Mouse (Mus musculus) left cerebral cortex, postnatal 25 days (tissue): Measurements from ENCODE around the gene S1pr1. TPM values are rescaled to one million over a fixed set of nuclear protein-coding genes. Genes with fewer than 3 reads are reported as not detected.

Experiments
- DNase-seq, 2 experiments: peaks; one replicate each; pipeline ENCODE4 v3.0.0; 2022; ENCODE audit warnings: low spot score in 2 of 2, mixed read lengths in 1 of 2
- intact Hi-C: fragments of 180-260 bp; cut with DNase I; formaldehyde crosslinking; loops from one replicate; pipeline ENCODE4 v1.15.1; 2025
- total RNA-seq, 2 experiments: library from RNA; stranded (reverse); gene quantifications; 2 replicates each; pipeline ENCODE4 v1.2.3; 2021

S1pr1 gene
- total RNA-seq, 2 experiments from 2014 or later: 98.8 to 99.4 TPM

DNA sequence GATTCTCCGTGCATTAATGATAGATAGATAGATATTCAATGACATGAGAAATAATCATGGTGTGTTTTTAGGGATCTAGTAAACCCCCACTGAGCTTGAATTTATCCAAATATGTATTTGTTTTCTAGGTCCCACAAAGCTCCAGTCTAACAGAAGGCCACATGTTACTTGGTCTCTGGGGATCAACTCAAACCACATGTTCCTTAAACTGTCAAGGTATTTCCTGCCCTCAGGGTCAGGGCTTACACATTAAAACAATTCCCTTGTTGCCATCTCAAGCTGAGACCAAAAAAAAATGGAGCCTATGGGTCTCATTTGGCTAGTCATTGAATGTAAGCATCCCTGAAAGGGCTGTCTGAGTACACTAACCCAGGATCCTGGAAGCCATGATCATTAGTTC, 33.7 kb downstream of the S1pr1 start:
- intact Hi-C loops: no loop called here
- DNase-seq: no peak

DNA sequence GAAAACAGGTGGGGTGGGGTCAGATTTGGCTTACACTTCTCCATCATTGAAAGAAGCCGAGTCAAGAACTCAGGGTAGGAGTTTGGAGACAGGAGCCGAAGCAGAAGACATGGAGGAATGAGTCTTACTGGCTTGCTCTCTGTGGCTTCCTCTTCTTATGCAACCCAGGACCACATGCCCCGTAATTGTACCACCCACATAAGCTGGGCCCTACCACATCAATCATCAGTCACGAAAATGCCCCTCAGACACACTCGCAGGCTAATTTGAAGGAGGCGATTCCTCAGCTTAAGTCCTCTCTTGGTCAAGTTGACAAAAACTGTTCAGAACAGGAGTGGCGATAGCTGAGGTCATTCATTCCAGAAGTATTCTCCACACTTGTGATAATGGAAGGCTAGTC, 35.9 kb downstream of the S1pr1 start:
- intact Hi-C loops: no loop called here
- DNase-seq: no peak

DNA sequence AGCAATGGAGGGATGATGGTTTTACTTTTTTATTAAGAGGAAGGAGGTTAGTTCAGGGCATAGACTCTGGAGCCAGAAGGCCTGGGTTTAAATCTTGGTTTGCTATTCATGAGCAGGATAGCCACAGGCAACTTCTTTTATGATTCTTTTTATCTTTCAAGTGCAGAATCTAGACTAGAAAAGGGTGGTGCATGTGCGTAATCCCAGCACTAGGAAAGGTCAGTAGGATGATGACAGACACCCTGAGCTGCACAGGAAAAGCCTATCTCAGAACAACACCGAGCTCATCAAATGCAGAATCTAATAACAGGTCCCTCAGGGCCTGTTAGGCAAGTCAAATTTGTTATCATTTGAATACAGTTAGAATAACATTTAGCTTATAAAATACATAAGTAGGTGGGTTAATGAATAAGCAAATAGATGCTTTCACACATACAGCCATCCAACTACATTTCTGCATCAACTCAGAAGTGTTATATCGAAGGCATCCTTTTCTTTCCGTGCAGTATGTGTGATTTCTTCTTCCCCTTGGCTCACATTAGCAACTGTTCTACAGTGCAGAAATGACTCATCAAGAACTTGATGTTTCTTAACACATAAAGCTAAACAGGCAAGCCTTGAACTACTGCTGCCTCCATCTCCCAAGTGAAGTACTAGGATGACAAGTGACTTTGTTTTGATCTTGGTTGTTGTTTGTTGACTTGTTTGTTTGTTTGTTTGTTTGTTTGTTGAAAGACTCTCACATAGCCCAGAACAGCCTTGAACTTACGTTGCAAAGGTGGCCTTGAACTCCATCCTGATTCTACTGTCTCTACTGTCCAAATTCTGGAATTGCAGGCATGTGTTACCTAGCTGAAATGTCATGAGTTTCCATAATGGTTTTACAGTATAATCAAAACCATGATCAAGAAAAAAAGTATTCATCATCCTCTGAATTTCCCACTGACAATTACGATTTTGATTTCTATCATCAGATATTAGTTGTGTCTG, 39.0 kb downstream of the S1pr1 start:
- peak in 1 of 2 experiments; percentile 37 for DNase-seq
- intact Hi-C loops: no loop called here

DNA sequence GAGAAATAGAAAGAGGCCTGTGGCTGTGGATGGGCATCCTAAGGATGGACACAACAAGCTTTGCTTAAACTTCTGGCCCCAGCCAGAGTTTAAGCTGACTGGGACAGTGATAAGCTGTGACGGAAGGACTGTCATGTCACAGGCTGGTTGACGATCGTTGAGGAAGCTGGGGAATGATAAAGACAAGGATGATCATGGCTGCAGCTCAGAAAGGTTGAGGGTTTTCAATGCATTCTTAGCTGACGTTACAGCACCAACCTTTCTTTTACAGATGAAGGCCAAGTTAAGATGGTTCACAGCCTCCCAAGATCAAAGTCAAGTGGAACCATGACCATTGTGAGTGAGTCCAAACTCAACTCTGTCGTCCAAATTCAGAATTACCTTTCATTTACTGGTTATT, 40.2 kb downstream of the S1pr1 start:
- no peak for DNase-seq
- intact Hi-C loops: no loop called here

DNA sequence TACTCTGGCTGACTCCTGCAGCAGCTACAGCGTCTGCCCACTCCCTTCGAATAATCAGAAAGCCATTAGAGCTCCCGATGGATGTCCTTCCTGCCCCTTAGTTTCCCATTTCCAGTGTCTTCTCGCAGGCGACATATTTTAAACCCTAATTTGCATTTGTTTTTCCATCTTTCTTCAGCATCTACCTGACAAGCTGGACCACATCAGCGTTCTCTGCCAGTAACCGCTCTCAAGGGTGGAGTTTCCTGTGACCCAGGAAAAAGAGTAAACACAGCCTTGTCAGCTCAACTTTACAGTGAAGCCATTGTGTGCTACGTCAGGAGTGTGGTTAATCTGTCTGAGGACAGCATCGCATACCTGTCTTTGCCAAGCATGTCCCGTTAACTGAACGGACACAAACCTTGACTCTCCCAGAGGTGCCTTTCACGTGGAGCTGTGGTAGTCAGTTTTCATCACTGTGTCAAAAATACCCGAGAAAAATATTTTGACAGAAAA, 41.2 kb downstream of the S1pr1 start:
- intact Hi-C loops: no loop called here
- DNase-seq: no peak

DNA sequence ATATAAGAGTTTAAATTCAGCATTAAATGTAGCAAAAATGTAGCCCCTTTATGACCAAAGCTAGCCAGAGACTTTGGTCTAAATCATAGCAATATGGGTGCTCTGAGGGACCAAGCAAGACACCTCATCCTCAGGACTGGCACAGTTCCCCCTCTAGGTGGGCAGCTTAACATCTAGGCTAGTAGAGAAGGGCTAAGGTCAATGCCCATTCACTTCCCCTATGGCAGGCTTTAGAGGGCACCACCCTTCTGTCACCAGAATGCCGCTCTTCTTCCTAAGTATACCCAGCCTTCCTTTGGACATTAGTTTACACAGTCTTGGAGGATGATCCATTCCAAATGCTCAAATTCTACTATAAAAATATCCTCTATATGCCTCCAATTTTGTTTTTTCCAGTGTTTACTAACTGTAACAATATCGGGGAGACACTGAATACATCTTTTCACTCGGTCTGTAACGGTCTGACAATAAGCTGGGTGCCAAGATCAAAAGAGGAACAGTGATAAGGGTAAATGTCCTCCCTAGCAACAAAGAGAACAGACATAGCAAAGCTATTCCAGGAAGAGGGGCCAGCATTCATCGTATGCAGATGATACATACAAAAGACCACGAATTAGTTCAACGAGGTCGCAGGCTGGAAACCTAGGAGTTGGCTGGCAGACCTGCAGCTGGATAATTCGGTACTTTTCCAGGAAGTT, 41.8 kb downstream of the S1pr1 start:
- intact Hi-C loops: no loop called here
- no peak for DNase-seq

DNA sequence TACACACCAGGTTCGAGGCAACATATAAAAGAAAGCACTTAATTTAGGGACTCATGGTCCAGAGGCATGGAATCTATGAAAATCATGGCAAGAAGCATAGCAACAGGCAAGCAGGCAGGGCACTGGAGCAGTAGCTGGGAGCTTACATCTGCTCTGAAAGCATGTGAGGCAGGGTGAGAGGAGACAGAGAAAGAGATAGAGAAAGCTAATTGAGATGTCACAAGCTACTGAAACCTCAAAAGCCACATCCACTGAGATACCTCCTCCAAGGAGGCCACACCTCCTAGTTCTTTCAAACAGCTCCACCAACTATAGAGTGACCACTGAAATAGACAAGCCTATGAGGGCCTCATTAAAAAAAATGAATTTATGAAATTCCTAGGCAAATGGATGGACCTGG, 45.6 kb downstream of the S1pr1 start:
- intact Hi-C loops: no loop called here
- DNase-seq: no peak

DNA sequence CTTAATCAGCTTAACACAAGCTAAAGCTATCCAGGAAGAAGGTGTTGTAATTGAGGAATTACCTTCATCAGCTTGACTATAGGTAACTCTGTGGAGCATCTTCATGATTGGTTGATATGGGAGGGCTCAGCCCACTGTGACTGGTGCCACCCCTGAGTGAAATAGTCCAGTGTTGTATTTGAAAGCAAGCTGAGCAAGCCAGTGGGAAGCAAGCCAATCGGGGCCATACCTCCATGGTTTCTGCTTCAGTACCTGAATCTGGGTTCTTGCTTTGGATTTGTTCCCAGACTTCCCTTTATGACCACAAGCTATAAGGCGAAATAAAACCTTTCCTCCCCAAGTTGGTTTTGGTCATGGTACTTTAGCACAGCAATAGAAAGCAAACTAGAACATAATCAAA, 47.7 kb downstream of the S1pr1 start:
- intact Hi-C loops: no loop called here
- DNase-seq: no peak

DNA sequence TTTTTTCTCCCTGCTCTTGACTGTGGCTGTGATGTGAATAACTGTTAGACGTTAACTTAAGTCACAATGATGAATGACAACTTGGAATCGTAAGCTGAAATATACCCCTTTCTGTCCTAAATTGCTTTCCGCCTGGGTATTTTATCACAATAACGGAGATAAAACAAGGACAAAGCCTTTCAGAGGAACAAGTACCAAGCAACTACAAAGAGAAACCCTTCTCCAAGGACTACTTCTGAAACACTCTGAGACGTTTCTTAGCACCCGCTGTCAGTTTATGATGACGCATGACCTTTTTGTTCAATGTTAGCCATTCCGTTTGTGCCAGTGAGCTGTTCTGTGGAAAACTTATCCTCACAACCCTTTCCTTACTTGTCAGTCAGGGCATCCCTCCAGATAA, 48.3 kb downstream of the S1pr1 start:
- intact Hi-C loops: no loop called here
- DNase-seq: no peak

DNA sequence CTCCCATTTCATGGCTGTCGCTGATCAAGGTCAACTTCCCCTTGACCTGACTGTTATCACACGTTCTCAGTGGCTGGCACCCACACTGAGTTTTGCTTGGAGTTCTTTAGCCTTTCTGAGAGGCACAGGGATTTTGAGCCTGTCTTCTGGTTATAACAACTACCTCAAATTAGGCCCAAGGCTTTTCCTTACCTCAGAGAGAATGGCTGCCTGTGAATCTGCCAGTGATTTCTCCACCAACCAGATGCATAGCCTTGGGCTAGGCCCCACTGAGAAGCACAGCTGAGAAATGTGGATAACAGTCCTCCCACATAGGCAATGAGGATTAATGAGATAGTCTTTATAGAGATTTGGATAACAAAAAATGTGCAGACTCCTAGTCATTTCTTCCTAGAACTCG, 50.4 kb downstream of the S1pr1 start:
- intact Hi-C loops: loop anchor here (5.0 kb wide), 1 partner anchor 223 kb away; the partner anchor contains the start of gene Dph5
- DNase-seq: no peak

DNA sequence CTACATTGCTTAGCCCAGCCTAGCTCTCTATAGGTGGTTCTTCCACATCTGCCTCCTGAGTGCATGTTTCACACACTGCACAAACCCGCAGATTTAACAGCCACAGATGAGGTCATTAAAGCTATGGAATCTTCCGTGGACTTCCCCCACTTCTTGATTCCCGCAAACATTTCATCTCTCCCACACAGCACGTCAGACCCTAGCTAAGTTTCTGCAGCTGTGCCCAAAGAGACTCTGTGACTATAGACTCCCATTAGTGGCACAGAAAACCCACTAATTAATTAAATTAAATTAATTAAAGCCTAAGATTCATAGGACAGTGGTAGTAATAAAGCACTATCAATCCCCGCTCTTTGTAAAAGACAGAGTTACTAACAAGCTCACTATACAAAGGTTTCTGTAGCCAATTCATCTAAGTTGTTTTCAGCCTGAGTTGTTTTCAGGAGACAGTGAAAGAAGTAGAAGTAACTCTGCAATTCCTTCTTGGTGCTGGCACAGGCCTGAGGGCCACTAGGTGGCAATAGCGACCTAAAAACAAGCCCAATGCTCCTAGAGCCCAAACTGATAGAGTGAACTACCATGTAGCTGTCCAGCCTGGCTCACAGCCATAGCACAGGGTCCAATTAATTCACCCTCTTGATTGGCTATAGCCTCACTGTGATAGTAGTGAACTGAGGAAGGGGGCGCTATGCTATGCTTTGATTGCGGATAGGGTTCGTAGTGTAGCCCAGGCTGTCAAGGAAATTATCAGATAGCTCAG, 54.0 kb downstream of the S1pr1 start:
- DNase-seq: peak; percentile 79 to 85
- intact Hi-C loops: loop anchor here (2.0 to 5.0 kb wide), 2 partner anchors 226 to 318 kb away; partner anchors contain the start of gene Dph5

Other genes starting within 250 kb of the S1pr1 start
- gene Dph5, start 172.8 kb upstream of the S1pr1 start, total RNA-seq: 10 to 100 TPM; 12.7 to 13.8 TPM